Mouse (Mus musculus): ENCODE data around the gene Map3k5. TPM values are rescaled to one million over a fixed set of nuclear protein-coding genes. Genes with fewer than 3 reads are reported as not detected.

Gene Map3k5
- polyA plus RNA-seq, 1 experiment from 2014 or later = 0.88 TPM

GRCm38 (mm10) chr10:20073236-20073893 is 139.1 kb downstream of the Map3k5 start:
- no peaks in the 10 kb centered on the region for H3K27me3 ChIP-seq
- no peaks in the 10 kb centered on the region for H3K4me1 ChIP-seq
- H3K36me3 ChIP-seq = no peaks in the 10 kb centered on the region
- no peak overlapping the region for H3K27ac ChIP-seq (replicated peaks)
- no peaks in the 10 kb centered on the region for H3K9me3 ChIP-seq
- no peak overlapping the region for H3K9ac ChIP-seq (replicated peaks)
- no peak overlapping the region for H3K4me2 ChIP-seq (replicated peaks)
- H3K4me3 ChIP-seq = no peak overlapping the region
- 66% methylated on average over 7 of the region's 7 CpGs for WGBS
- peak; percentile 60; the same call in 1 of the 2 replicates for ATAC-seq (replicated peaks)

- no peaks in the 10 kb centered on the region for H3K9me3 ChIP-seq
- no peak for ATAC-seq (replicated peaks)
- no peak overlapping the region for H3K27ac ChIP-seq (replicated peaks)
- 82% methylated on average over 13 of the region's 13 CpGs for WGBS
- no peaks in the 10 kb centered on the region for H3K4me1 ChIP-seq
- H3K4me2 ChIP-seq (replicated peaks) = no peak overlapping the region
- H3K27me3 ChIP-seq = no peaks in the 10 kb centered on the region
- H3K36me3 ChIP-seq = no peaks in the 10 kb centered on the region
- no peak overlapping the region for H3K9ac ChIP-seq (replicated peaks)
- no peak overlapping the region for H3K4me3 ChIP-seq
Observed at GRCm38 (mm10) chr10:20076541-20077469, 142.5 kb downstream of the Map3k5 start.

- Histone ChIP-seq H3K4me1 (no peaks in the 10 kb centered on the region), H3K27me3 (no peaks in the 10 kb centered on the region), H3K36me3 (no peaks in the 10 kb centered on the region), H3K4me2 (replicated peaks) (no peak overlapping the region), H3K9me3 (no peaks in the 10 kb centered on the region), H3K27ac (replicated peaks) (no peak overlapping the region), H3K9ac (replicated peaks) (no peak overlapping the region), H3K4me3 (no peak overlapping the region)
- WGBS = 100% methylated on average over 2 of the region's 2 CpGs
- no peak for ATAC-seq (replicated peaks)
Observed at GRCm38 (mm10) chr10:20078350-20078749, 144.1 kb downstream of the Map3k5 start.

DNA sequence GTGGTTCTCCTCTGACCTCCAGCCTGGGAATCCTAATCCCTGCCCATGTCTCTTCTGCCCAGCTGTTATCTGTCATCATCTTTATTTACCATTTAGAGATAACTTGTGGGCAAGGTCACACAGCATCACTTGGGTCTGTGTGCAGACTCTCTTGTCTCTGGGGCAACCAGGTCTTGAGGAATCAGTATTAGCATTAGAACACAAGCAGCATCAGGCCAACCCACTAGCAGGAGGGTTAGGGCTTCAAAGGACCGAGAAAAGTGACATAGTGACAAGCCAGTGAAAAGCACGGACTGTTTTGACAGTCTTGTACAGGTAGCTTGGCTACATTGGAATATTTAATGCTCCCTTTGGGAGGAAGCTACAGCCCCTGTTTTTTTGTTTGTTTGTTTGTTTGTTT is 153.6 kb downstream of the Map3k5 start:
- 64% methylated on average over 2 of the region's 2 CpGs for WGBS
- H3K27me3 ChIP-seq = no peaks in the 10 kb centered on the region
- no peaks in the 10 kb centered on the region for H3K9me3 ChIP-seq
- ATAC-seq (replicated peaks) = no peak
- no peaks in the 10 kb centered on the region for H3K36me3 ChIP-seq
- no peaks in the 10 kb centered on the region for H3K4me1 ChIP-seq
- H3K9ac ChIP-seq (replicated peaks) = no peak overlapping the region
- H3K27ac ChIP-seq (replicated peaks) = no peak overlapping the region
- no peak overlapping the region for H3K4me2 ChIP-seq (replicated peaks)
- H3K4me3 ChIP-seq = no peak overlapping the region

- no peak overlapping the region for H3K27ac ChIP-seq (replicated peaks)
- H3K4me2 ChIP-seq (replicated peaks) = no peak overlapping the region
- no peak overlapping the region for H3K9ac ChIP-seq (replicated peaks)
- no peaks in the 10 kb centered on the region for H3K4me1 ChIP-seq
- no peaks in the 10 kb centered on the region for H3K9me3 ChIP-seq
- no peak for ATAC-seq (replicated peaks)
- no peaks in the 10 kb centered on the region for H3K27me3 ChIP-seq
- WGBS = 47% methylated on average over 3 of the region's 3 CpGs
- H3K4me3 ChIP-seq = no peak overlapping the region
- H3K36me3 ChIP-seq = no peaks in the 10 kb centered on the region
Observed at GRCm38 (mm10) chr10:20089026-20089425, 154.8 kb downstream of the Map3k5 start.

- WGBS = 94% methylated on average over 11 of the region's 11 CpGs
- no peak for ATAC-seq (replicated peaks)
- H3K4me2 ChIP-seq (replicated peaks) = no peak overlapping the region
Observed at GRCm38 (mm10) chr10:20090171-20090570, 155.9 kb downstream of the Map3k5 start.

GRCm38 (mm10) chr10:20091416-20091815 is 157.1 kb downstream of the Map3k5 start:
- no peaks in the 10 kb centered on the region for H3K27me3 ChIP-seq
- H3K9ac ChIP-seq (replicated peaks) = no peak overlapping the region
- ATAC-seq (replicated peaks) = no peak
- H3K36me3 ChIP-seq = no peaks in the 10 kb centered on the region
- H3K27ac ChIP-seq (replicated peaks) = no peak overlapping the region
- H3K4me3 ChIP-seq = no peak overlapping the region
- no peak overlapping the region for H3K4me2 ChIP-seq (replicated peaks)
- WGBS = 96% methylated on average over 2 of the region's 2 CpGs
- H3K4me1 ChIP-seq = no peaks in the 10 kb centered on the region
- no peaks in the 10 kb centered on the region for H3K9me3 ChIP-seq

More at GRCm38 (mm10) chr10:20090171-20090570, 155.9 kb downstream of the Map3k5 start:
- Histone ChIP-seq H3K27me3 (no peaks in the 10 kb centered on the region), H3K9me3 (no peaks in the 10 kb centered on the region), H3K4me1 (no peaks in the 10 kb centered on the region), H3K4me3 (no peak overlapping the region), H3K9ac (replicated peaks) (no peak overlapping the region), H3K27ac (replicated peaks) (no peak overlapping the region), H3K36me3 (no peaks in the 10 kb centered on the region)

DNA sequence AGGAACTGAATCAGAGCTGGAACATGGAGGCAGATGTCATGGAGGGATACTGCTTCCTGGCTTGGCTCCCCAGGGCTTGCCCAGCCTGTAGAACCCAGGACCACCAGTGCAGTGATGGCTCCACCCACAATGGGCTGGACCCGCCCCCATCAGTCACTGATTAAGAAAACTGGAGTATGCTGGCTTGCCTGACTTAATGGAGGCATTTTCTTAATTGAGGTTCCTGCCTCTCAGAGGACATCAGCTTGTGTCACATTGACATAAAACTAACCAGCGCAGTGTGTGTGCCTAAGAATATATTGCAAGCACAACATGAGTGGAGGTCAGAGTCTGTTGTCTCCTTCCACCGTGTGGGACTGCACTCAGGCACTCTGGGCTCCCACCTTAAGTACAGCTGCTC is 158.1 kb downstream of the Map3k5 start:
- H3K4me3 ChIP-seq = no peak overlapping the region
- 83% methylated on average over 3 of the region's 3 CpGs for WGBS
- H3K4me1 ChIP-seq = no peaks in the 10 kb centered on the region
- ATAC-seq (replicated peaks) = no peak
- no peaks in the 10 kb centered on the region for H3K36me3 ChIP-seq
- no peaks in the 10 kb centered on the region for H3K9me3 ChIP-seq
- H3K27ac ChIP-seq (replicated peaks) = no peak overlapping the region
- H3K27me3 ChIP-seq = no peaks in the 10 kb centered on the region
- H3K4me2 ChIP-seq (replicated peaks) = no peak overlapping the region
- H3K9ac ChIP-seq (replicated peaks) = no peak overlapping the region

- no peak for ATAC-seq (replicated peaks)
- H3K4me2 ChIP-seq (replicated peaks) = no peak overlapping the region
- H3K9ac ChIP-seq (replicated peaks) = no peak overlapping the region
- no peaks in the 10 kb centered on the region for H3K27me3 ChIP-seq
- H3K9me3 ChIP-seq = no peaks in the 10 kb centered on the region
- no peak overlapping the region for H3K27ac ChIP-seq (replicated peaks)
- no peak overlapping the region for H3K4me3 ChIP-seq
- whole genome bisulfite sequencing = 93% methylated on average over 6 of the region's 6 CpGs
- no peaks in the 10 kb centered on the region for H3K36me3 ChIP-seq
- no peaks in the 10 kb centered on the region for H3K4me1 ChIP-seq
Observed at GRCm38 (mm10) chr10:20101456-20101855, 167.2 kb downstream of the Map3k5 start.

GRCm38 (mm10) chr10:20104271-20104931 is 170.1 kb downstream of the Map3k5 start:
- 75% methylated on average over 8 of the region's 8 CpGs for WGBS
- no peak for ATAC-seq (replicated peaks)
- H3K4me1 ChIP-seq = no peaks in the 10 kb centered on the region

GRCm38 (mm10) chr10:20105575-20105974 is 171.3 kb downstream of the Map3k5 start:
- Histone ChIP-seq H3K27ac (replicated peaks) (no peak overlapping the region), H3K4me1 (no peaks in the 10 kb centered on the region), H3K9ac (replicated peaks) (no peak overlapping the region), H3K4me3 (no peak overlapping the region), H3K36me3 (no peaks in the 10 kb centered on the region), H3K27me3 (no peaks in the 10 kb centered on the region), H3K4me2 (replicated peaks) (no peak overlapping the region), H3K9me3 (no peaks in the 10 kb centered on the region)
- WGBS = 79% methylated on average over 4 of the region's 4 CpGs
- ATAC-seq (replicated peaks) = no peak

More at GRCm38 (mm10) chr10:20104271-20104931, 170.1 kb downstream of the Map3k5 start:
- H3K36me3 ChIP-seq = no peaks in the 10 kb centered on the region
- no peaks in the 10 kb centered on the region for H3K9me3 ChIP-seq
- H3K9ac ChIP-seq (replicated peaks) = no peak overlapping the region
- H3K27me3 ChIP-seq = no peaks in the 10 kb centered on the region
- no peak overlapping the region for H3K27ac ChIP-seq (replicated peaks)
- no peak overlapping the region for H3K4me3 ChIP-seq
- H3K4me2 ChIP-seq (replicated peaks) = no peak overlapping the region

- Histone ChIP-seq H3K27ac (replicated peaks) (no peak overlapping the region), H3K27me3 (no peaks in the 10 kb centered on the region), H3K4me3 (no peak overlapping the region), H3K4me2 (replicated peaks) (no peak overlapping the region), H3K4me1 (peaks cover under 1% of the 10 kb centered on the region; the same call in 1 of the 2 replicates), H3K9me3 (no peaks in the 10 kb centered on the region), H3K36me3 (no peaks in the 10 kb centered on the region), H3K9ac (replicated peaks) (no peak overlapping the region)
- ATAC-seq (replicated peaks) = no peak
- WGBS = 91% methylated on average over 14 of the region's 14 CpGs
Observed at GRCm38 (mm10) chr10:20107031-20107430, 172.8 kb downstream of the Map3k5 start.

Data from forebrain, embryonic 15.5 days (tissue).